Mouse (Mus musculus) MEL (cell line): Measurements from ENCODE around the gene Mtr. TPM values are rescaled to one million over a fixed set of nuclear protein-coding genes. Genes with fewer than 3 reads are reported as not detected.

Experiments
- DNase-seq: peaks from one replicate; pipeline ENCODE4 v3.0.0; 2011; ENCODE audit warnings: low read depth, low spot score
- H3K27ac ChIP-seq: 2 replicates; pipeline ENCODE4 v1.5.1; 2012; ENCODE audit warnings: low read depth, mild to moderate bottlenecking, control low read depth, low read length, moderate library complexity; ENCODE audit not compliant: control insufficient read depth
- H3K27me3 ChIP-seq, 2 experiments: fragments of 150-350 bp in 1 of 2; sonication (generic) in 1 of 2; 2 replicates each; pipeline ENCODE4 v1.6.1; 2012; ENCODE audit warnings: low read length in 2 of 2, mild to moderate bottlenecking in 2 of 2, improper control_type of control experiment in 1 of 2, moderate library complexity in 1 of 2; ENCODE audit not compliant: insufficient read depth in 2 of 2, control insufficient read depth in 1 of 2
- H3K36me3 ChIP-seq, 2 experiments: 2 replicates each; pipeline ENCODE4 v1.6.1; 2012 to 2014; ENCODE audit warnings: low read length in 2 of 2, improper control_type of control experiment in 1 of 2, inconsistent platforms in 1 of 2, mild to moderate bottlenecking in 1 of 2; ENCODE audit not compliant: insufficient read depth in 2 of 2, control insufficient read depth in 1 of 2
- H3K4me1 ChIP-seq, 2 experiments: fragments of 150-350 bp in 1 of 2; sonication (generic) in 1 of 2; 2 replicates each; pipeline ENCODE4 v1.6.1; 2012; ENCODE audit warnings: low read length in 2 of 2, improper control_type of control experiment in 1 of 2, mild to moderate bottlenecking in 1 of 2; ENCODE audit not compliant: insufficient read depth in 2 of 2, control insufficient read depth in 1 of 2
- H3K4me3 ChIP-seq, 2 experiments: fragments of 150-350 bp in 1 of 2; sonication (generic) in 1 of 2; 2 replicates each; pipeline ENCODE4 v1.5.1; 2012; ENCODE audit warnings: low read depth in 2 of 2, low read length in 2 of 2, mild to moderate bottlenecking in 2 of 2, moderate library complexity in 2 of 2, control low read depth in 1 of 2, improper control_type of control experiment in 1 of 2; ENCODE audit not compliant: control insufficient read depth in 1 of 2, insufficient read depth in 1 of 2
- H3K79me2 ChIP-seq: 2 replicates; pipeline ENCODE4 v1.6.1; 2012; ENCODE audit warnings: mild to moderate bottlenecking, low read length, moderate library complexity; ENCODE audit not compliant: control insufficient read depth, poor library complexity, insufficient read depth
- H3K9ac ChIP-seq: 2 replicates; pipeline ENCODE4 v1.6.1; 2012; ENCODE audit warnings: low read depth, mild to moderate bottlenecking, control low read depth, low read length, moderate library complexity; ENCODE audit not compliant: control insufficient read depth, poor library complexity, severe bottlenecking
- H3K9me3 ChIP-seq: fragments of 150-350 bp; sonication (generic); replicated peaks from 2 replicates; pipeline ENCODE4 v1.6.1; 2012; ENCODE audit warnings: mild to moderate bottlenecking, low read length, improper control_type of control experiment, moderate library complexity; ENCODE audit not compliant: insufficient read depth
- CHD2 ChIP-seq: IDR thresholded peaks from 2 replicates; pipeline ENCODE4 v1.6.1; 2011; ENCODE audit warnings: low read length, improper control_type of control experiment
- CTCF ChIP-seq, 3 experiments: IDR thresholded peaks in 2 of 3; conservative IDR thresholded peaks in 1 of 3; 2 replicates each; pipeline ENCODE4 v1.5.1; 2011 to 2012; ENCODE audit warnings: low read length in 3 of 3, low read depth in 2 of 3, mild to moderate bottlenecking in 2 of 3, improper control_type of control experiment in 1 of 3, inconsistent platforms in 1 of 3, mixed read lengths in 1 of 3, moderate library complexity in 1 of 3; ENCODE audit not compliant: control insufficient read depth in 1 of 3, insufficient read depth in 1 of 3, poor library complexity in 1 of 3, severe bottlenecking in 1 of 3
- E2F4 ChIP-seq: IDR thresholded peaks from 2 replicates; pipeline ENCODE4 v1.6.1; 2011; ENCODE audit warnings: low read depth, low read length, improper control_type of control experiment, borderline replicate concordance
- ELF1 ChIP-seq: IDR thresholded peaks from 2 replicates; pipeline ENCODE4 v1.6.1; 2014; ENCODE audit warnings: low read depth, mild to moderate bottlenecking, inconsistent platforms, low read length, improper control_type of control experiment, moderate library complexity
- EP300 ChIP-seq, 2 experiments: IDR thresholded peaks; 2 replicates each; pipeline ENCODE4 v1.6.1; 2011; ENCODE audit warnings: improper control_type of control experiment in 2 of 2, low read length in 2 of 2, low read depth in 1 of 2, mild to moderate bottlenecking in 1 of 2
- ETS1 ChIP-seq: IDR thresholded peaks from 2 replicates; pipeline ENCODE4 v1.6.1; 2012; ENCODE audit warnings: low read depth, mild to moderate bottlenecking, inconsistent platforms, low read length, improper control_type of control experiment, moderate library complexity
- HCFC1 ChIP-seq: IDR thresholded peaks from 2 replicates; pipeline ENCODE4 v1.6.1; 2012; ENCODE audit warnings: low read depth, mild to moderate bottlenecking, inconsistent platforms, low read length, improper control_type of control experiment, moderate library complexity
- MAFK ChIP-seq: IDR thresholded peaks from 2 replicates; pipeline ENCODE4 v1.6.1; 2011; ENCODE audit warnings: low read depth, mild to moderate bottlenecking, low read length, improper control_type of control experiment, borderline replicate concordance
- MAZ ChIP-seq: IDR thresholded peaks from 2 replicates; pipeline ENCODE4 v1.6.1; 2012; ENCODE audit warnings: low read depth, mild to moderate bottlenecking, inconsistent platforms, low read length, improper control_type of control experiment
- MYC ChIP-seq: IDR thresholded peaks from 2 replicates; pipeline ENCODE4 v1.6.1; 2011; ENCODE audit warnings: low read depth, mild to moderate bottlenecking, low read length, improper control_type of control experiment, moderate library complexity
- NELFE ChIP-seq: IDR thresholded peaks from 2 replicates; pipeline ENCODE4 v1.6.1; 2011; ENCODE audit warnings: low read depth, low read length, improper control_type of control experiment
- POLR2A ChIP-seq, 2 experiments: IDR thresholded peaks; 2 replicates each; pipeline ENCODE4 v1.6.1; 2011 to 2012; ENCODE audit warnings: low read length in 2 of 2, mild to moderate bottlenecking in 2 of 2, control low read depth in 1 of 2, improper control_type of control experiment in 1 of 2, low read depth in 1 of 2, moderate library complexity in 1 of 2; ENCODE audit not compliant: control insufficient read depth in 1 of 2, insufficient read depth in 1 of 2, poor library complexity in 1 of 2
- RAD21 ChIP-seq: IDR thresholded peaks from 2 replicates; pipeline ENCODE4 v1.6.1; 2011; ENCODE audit warnings: mild to moderate bottlenecking, low read depth, low read length, improper control_type of control experiment
- RCOR1 ChIP-seq: IDR thresholded peaks from 2 replicates; pipeline ENCODE4 v1.6.1; 2012; ENCODE audit warnings: low read depth, mild to moderate bottlenecking, inconsistent platforms, low read length, improper control_type of control experiment
- SIN3A ChIP-seq: IDR thresholded peaks from 2 replicates; pipeline ENCODE4 v1.6.1; 2012; ENCODE audit warnings: low read length, improper control_type of control experiment, inconsistent platforms
- TBP ChIP-seq: IDR thresholded peaks from 2 replicates; pipeline ENCODE4 v1.8.0; 2011; ENCODE audit warnings: low read depth, low read length, improper control_type of control experiment
- TCF12 ChIP-seq: IDR thresholded peaks from 2 replicates; pipeline ENCODE4 v1.6.1; 2014; ENCODE audit warnings: low read depth, mild to moderate bottlenecking, inconsistent platforms, low read length, improper control_type of control experiment, moderate library complexity
- USF1 ChIP-seq: IDR thresholded peaks from 2 replicates; pipeline ENCODE4 v1.6.1; 2014; ENCODE audit warnings: low read depth, mild to moderate bottlenecking, inconsistent platforms, low read length, improper control_type of control experiment, moderate library complexity
- USF2 ChIP-seq, 2 experiments: IDR thresholded peaks; 2 replicates each; pipeline ENCODE4 v1.6.1; 2011 to 2012; ENCODE audit warnings: improper control_type of control experiment in 2 of 2, low read length in 2 of 2, borderline replicate concordance in 1 of 2, inconsistent platforms in 1 of 2, low read depth in 1 of 2, mild to moderate bottlenecking in 1 of 2; ENCODE audit not compliant: insufficient read depth in 1 of 2
- ZC3H11A ChIP-seq: IDR thresholded peaks from 2 replicates; pipeline ENCODE4 v1.6.1; 2012; ENCODE audit warnings: low read depth, mild to moderate bottlenecking, inconsistent platforms, low read length, improper control_type of control experiment
- ZNF384 ChIP-seq: IDR thresholded peaks from 2 replicates; pipeline ENCODE4 v1.6.1; 2012; ENCODE audit warnings: low read depth, mild to moderate bottlenecking, inconsistent platforms, low read length, improper control_type of control experiment
- polyA plus RNA-seq, 2 experiments: library from polyadenylated mRNA; stranded (reverse) in 1 of 2; unstranded in 1 of 2; fragments of >175 nt in 1 of 2; fragments of >200 nt in 1 of 2; gene quantifications; 2 replicates each; pipeline versions ENCODE4 v1.2.1 to v1.2.4; 2012; ENCODE audit warnings: low replicate concordance in 2 of 2, low read depth in 1 of 2; ENCODE audit not compliant: insufficient read length in 2 of 2, insufficient read depth in 1 of 2, missing spikeins in 1 of 2
- total RNA-seq: library from RNA; depleted of rRNA; stranded (reverse); fragments of 300-350 nt; gene quantifications from 2 replicates; pipeline ENCODE4 v1.2.3, GENCODE M21; 2012

The Mtr gene
- total and polyA plus RNA-seq, 3 experiments: 25.5 to 53.0 (median 32.2) TPM

DNA sequence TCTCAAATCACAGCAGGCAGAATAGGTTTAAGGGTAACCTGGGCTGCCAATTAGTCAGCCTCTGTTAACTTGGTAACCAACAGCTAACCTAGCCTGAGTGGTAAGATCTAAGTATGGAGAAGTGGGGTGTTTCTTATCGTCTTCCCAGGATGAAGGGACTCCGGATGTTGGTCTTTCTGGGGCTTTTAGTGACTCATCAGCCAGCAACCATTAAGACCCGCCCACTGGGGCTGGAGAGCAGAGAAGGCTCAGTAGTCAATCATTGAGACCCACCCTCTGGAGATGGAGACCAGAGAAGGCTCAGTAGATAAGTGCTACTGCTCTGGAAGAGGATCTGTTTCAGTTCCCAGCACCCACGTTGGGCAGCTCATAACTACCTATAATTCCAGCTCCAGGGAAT lies 49.4 kb upstream of the Mtr start:
- H3K9me3 ChIP-seq: no peaks in the 10 kb centered on the region
- peaks cover 0 to 4% of the 10 kb centered on the region in 2 experiments; a peak in 1 of 4 replicates for H3K4me1 ChIP-seq
- no peaks in the 10 kb centered on the region for H3K79me2 ChIP-seq
- no peak overlapping the region for H3K9ac ChIP-seq
- TF ChIP-seq TBP (no peak), EP300 (IDR thresholded peaks at IDR 0.05; ENCODE audit: low read depth in 1 of 2, low read length in 2 of 2) (peak in 1 of 2 experiments; percentile 26; a peak in 1 of 4 replicates)
- peaks cover 0 to 5% of the 10 kb centered on the region in 2 experiments; a peak in 2 of 4 replicates for H3K36me3 ChIP-seq
- H3K27me3 ChIP-seq: no peaks in the 10 kb centered on the region
- H3K4me3 ChIP-seq: no peak overlapping the region
- H3K27ac ChIP-seq: no peak overlapping the region
- peak; percentile 74 for DNase-seq

- Histone ChIP-seq H3K4me1 (peaks cover 0 to 4% of the 10 kb centered on the region in 2 experiments; a peak in 1 of 4 replicates), H3K9ac (no peak overlapping the region)
- no peak for DNase-seq
- no peak for TF ChIP-seq MYC
- peak; percentile 58 for TF ChIP-seq USF1
- TF ChIP-seq, all 39 proteins: peak for 1
- Histone ChIP-seq H3K36me3 (peaks cover 0 to 5% of the 10 kb centered on the region in 2 experiments; a peak in 2 of 4 replicates), H3K4me3 (no peak overlapping the region), H3K9me3 (no peaks in the 10 kb centered on the region), H3K79me2 (no peaks in the 10 kb centered on the region), H3K27me3 (no peaks in the 10 kb centered on the region), H3K27ac (no peak overlapping the region)
Observed at GRCm38 (mm10) chr13:12305540-12305939, 47.6 kb upstream of the Mtr start.

- Histone ChIP-seq H3K79me2 (no peaks in the 10 kb centered on the region), H3K27ac (no peak overlapping the region), H3K36me3 (peaks cover 0 to 5% of the 10 kb centered on the region in 2 experiments; a peak in 2 of 4 replicates)
Observed at GRCm38 (mm10) chr13:12304991-12305390, 47.1 kb upstream of the Mtr start.

GRCm38 (mm10) chr13:12297777-12298176 lies 39.9 kb upstream of the Mtr start:
- Histone ChIP-seq H3K9me3 (no peaks in the 10 kb centered on the region), H3K36me3 (no peaks in the 10 kb centered on the region), H3K4me3 (no peak overlapping the region), H3K79me2 (no peaks in the 10 kb centered on the region), H3K27me3 (0 out of 4 replicates have a peak, but pooled peaks cover 0 to 2% of the 10 kb centered on the region in 2 experiments), H3K4me1 (no peaks in the 10 kb centered on the region), H3K27ac (no peak overlapping the region), H3K9ac (no peak overlapping the region)
- no peak for DNase-seq
- TF ChIP-seq E2F4: no peak
- TF ChIP-seq ETS1: no peak
- no peak for TF ChIP-seq ZC3H11A
- no peak for TF ChIP-seq USF1
- TF ChIP-seq SIN3A: no peak
- no peak for TF ChIP-seq TCF12
- TF ChIP-seq MAZ: no peak
- no peak for TF ChIP-seq RCOR1
- no peak for TF ChIP-seq CHD2
- no peak for TF ChIP-seq HCFC1
- TF ChIP-seq ZNF384: no peak
- no peak for TF ChIP-seq USF2 (IDR thresholded peaks at IDR 0.05; ENCODE audit: borderline replicate concordance in 1 of 2, insufficient read depth in 1 of 2, low read depth in 1 of 2, low read length in 2 of 2)
- TF ChIP-seq ELF1: no peak
- TF ChIP-seq NELFE: no peak

More at GRCm38 (mm10) chr13:12304991-12305390, 47.1 kb upstream of the Mtr start:
- Histone ChIP-seq H3K4me1 (peaks cover 0 to 4% of the 10 kb centered on the region in 2 experiments; a peak in 1 of 4 replicates), H3K9me3 (no peaks in the 10 kb centered on the region), H3K4me3 (no peak overlapping the region), H3K27me3 (no peaks in the 10 kb centered on the region), H3K9ac (no peak overlapping the region)
- TF ChIP-seq POLR2A (IDR thresholded peaks at IDR 0.05; ENCODE audit: control insufficient read depth in 1 of 2, insufficient read depth in 1 of 2, low read depth in 1 of 2, low read length in 2 of 2, poor library complexity in 1 of 2): no peak
- TF ChIP-seq RAD21: no peak
- no peak for TF ChIP-seq MAZ
- no peak for TF ChIP-seq RCOR1
- TF ChIP-seq USF1: no peak
- TF ChIP-seq MAFK: no peak
- TF ChIP-seq NELFE: no peak
- no peak for TF ChIP-seq CTCF (IDR thresholded peaks at IDR 0.05 in 2 of 3, conservative IDR thresholded peaks at IDR 0.05 in 1 of 3; ENCODE audit: control insufficient read depth in 1 of 3, insufficient read depth in 1 of 3, low read depth in 2 of 3, low read length in 3 of 3, poor library complexity in 1 of 3, severe bottlenecking in 1 of 3)
- DNase-seq: no peak
